Mouse (Mus musculus) heart, postnatal 0 days (tissue): ENCODE data around the gene Ptprj.

ENCODE experiments used
- CTCF ChIP-seq: IDR thresholded peaks from 2 replicates; pipeline ENCODE4 v1.5.1; 2016; ENCODE audit warnings: antibody characterized with exemption, control low read depth, low read depth
- EP300 ChIP-seq: IDR thresholded peaks from 2 replicates; pipeline ENCODE4 v1.6.1; 2016; ENCODE audit warnings: antibody characterized with exemption, low read depth

GRCm38 (mm10) chr2:90619648-90620047 lies 39.2 kb upstream of the Ptprj start:
- no peak for TF ChIP-seq CTCF
- no peak for TF ChIP-seq EP300
